In genomic region chr13:44634616-44635015, GRCm38 (mm10) we compare ENCODE assay signal across 10 mouse cellular contexts.
DNase-seq lines count a peak whose midpoint lies in the region; ATAC-seq lines count a peak whose summit lies in the region.
"Had no signal": no experiment of that assay in that cellular context is flagged by ENCODE, and none has a peak within 500 bp of the region (broad histone marks: within the 10 kb centered on the region; RNA-seq: fewer than 3 reads in every experiment).

No protein-coding gene starts in this region.

- intact Hi-C loops in heart, postnatal 14 days (cut with DNase I), result loop anchor here (5.0 kb wide), 1 partner anchor 93 kb away; the partner anchor contains the start of gene Jarid2

- H3K9me3 ChIP-seq in heart, embryonic 15.5 days (replicated peaks), result no peaks in the 10 kb centered on the region
- H3K9me3 ChIP-seq in embryonic facial prominence, embryonic 13.5 days, result no peaks in the 10 kb centered on the region
- H3K9me3 ChIP-seq in liver, embryonic 16.5 days (replicated peaks; ENCODE audit: control insufficient read depth, low read length), result no peaks in the 10 kb centered on the region

- no peak overlapping the region for H3K4me3 ChIP-seq in heart, embryonic 15.5 days
- H3K4me3 ChIP-seq in embryonic facial prominence, embryonic 13.5 days, result peak overlapping the region; percentile 11; the same call in 1 of the 2 replicates
- H3K4me3 ChIP-seq in liver, embryonic 16.5 days (ENCODE audit: low read depth, low read length), result no peak overlapping the region

- no peak for DNase-seq in heart, postnatal 14 days
- peak; percentile 35 for DNase-seq in CD4-positive, CD25-positive, alpha-beta regulatory T cell, adult 2 months (ENCODE audit: low read depth, low spot score)
- DNase-seq in cerebellum, postnatal 36 days, result no peak
- DNase-seq in cerebellum, adult 11-12 months, result no peak
- no peak for DNase-seq in spleen, adult 18-20 months
- DNase-seq: gastrocnemius, postnatal 14 days; lung, postnatal 14 days had no signal

- no peak overlapping the region for H3K9ac ChIP-seq in heart, embryonic 15.5 days
- no peak overlapping the region for H3K9ac ChIP-seq in embryonic facial prominence, embryonic 13.5 days
- H3K9ac ChIP-seq in liver, embryonic 16.5 days (ENCODE audit: low read depth, low read length), result no peak overlapping the region

- H3K4me1 ChIP-seq in heart, embryonic 15.5 days (replicated peaks), result peaks cover 23% of the 10 kb centered on the region
- peaks cover 19% of the 10 kb centered on the region for H3K4me1 ChIP-seq in embryonic facial prominence, embryonic 13.5 days
- peaks cover 7% of the 10 kb centered on the region for H3K4me1 ChIP-seq in liver, embryonic 16.5 days (ENCODE audit: control insufficient read depth, low read depth, low read length)

- H3K36me3 ChIP-seq in heart, embryonic 15.5 days, result no peaks in the 10 kb centered on the region
- no peaks in the 10 kb centered on the region for H3K36me3 ChIP-seq in embryonic facial prominence, embryonic 13.5 days
- H3K36me3 ChIP-seq in liver, embryonic 16.5 days (ENCODE audit: control insufficient read depth, insufficient read depth), result no peaks in the 10 kb centered on the region

- no peak for ATAC-seq in heart, embryonic 15.5 days (replicated peaks; ENCODE audit: insufficient number of reproducible peaks, insufficient read depth, low FRiP score, low read depth)
- no peak for ATAC-seq in embryonic facial prominence, embryonic 13.5 days (ENCODE audit: insufficient number of reproducible peaks, insufficient read depth, low FRiP score, low TSS enrichment, low read depth)
- ATAC-seq in liver, embryonic 16.5 days (ENCODE audit: low read depth), result no peak

- H3K4me2 ChIP-seq in heart, embryonic 15.5 days, result peak overlapping the region; percentile 46
- peak overlapping the region; percentile 50 for H3K4me2 ChIP-seq in embryonic facial prominence, embryonic 13.5 days
- peak overlapping the region; percentile 12; the same call in 1 of the 2 replicates for H3K4me2 ChIP-seq in liver, embryonic 16.5 days (ENCODE audit: low read depth, low read length)

- H3K27ac ChIP-seq in heart, embryonic 15.5 days, result no peak overlapping the region
- no peak overlapping the region for H3K27ac ChIP-seq in embryonic facial prominence, embryonic 13.5 days
- H3K27ac ChIP-seq in liver, embryonic 16.5 days (ENCODE audit: low read length), result no peak overlapping the region

- no peaks in the 10 kb centered on the region for H3K27me3 ChIP-seq in heart, embryonic 15.5 days
- no peaks in the 10 kb centered on the region for H3K27me3 ChIP-seq in embryonic facial prominence, embryonic 13.5 days
- no peaks in the 10 kb centered on the region for H3K27me3 ChIP-seq in liver, embryonic 16.5 days (ENCODE audit: control insufficient read depth, insufficient read depth, low read depth, low read length)

- 28% methylated on average over 11 of the region's 11 CpGs for WGBS in heart, embryonic 15.5 days
- 7% methylated on average over 11 of the region's 11 CpGs for WGBS in embryonic facial prominence, embryonic 13.5 days
- 26% methylated on average over 11 of the region's 11 CpGs for WGBS in liver, embryonic 16.5 days (ENCODE audit: insufficient replicate concordance)
